Mouse (Mus musculus): ENCODE results near the gene Vps39. TPM values are rescaled to one million over a fixed set of nuclear protein-coding genes. Genes with fewer than 3 reads are reported as not detected.

The Vps39 gene
- polyA plus RNA-seq, 1 experiment from 2014 or later: 27.6 TPM

- Histone ChIP-seq H3K9ac (no peak within 1 kb of the TSS), H3K4me1 (no peaks in the 10 kb centered on the region), H3K36me3 (no peaks in the 10 kb centered on the region), H3K4me3 (no peak within 1 kb of the TSS), H3K4me2 (replicated peaks) (no peak within 1 kb of the TSS), H3K9me3 (no peaks in the 10 kb centered on the region), H3K27me3 (no peaks in the 10 kb centered on the region), H3K27ac (no peak within 1 kb of the TSS)
- ATAC-seq (ENCODE audit: low FRiP score, low read depth): no peak
- 71% methylated on average over 5 of the region's 5 CpGs for WGBS
Measured at GRCm38 (mm10) chr2:120288995-120289394, 63.9 kb downstream of the Vps39 start, which contains the start of gene Pla2g4d. TSS of gene Pla2g4d (minus strand) at chr2:120289197.

- Histone ChIP-seq H3K27ac (no peak overlapping the region), H3K9me3 (no peaks in the 10 kb centered on the region), H3K27me3 (no peaks in the 10 kb centered on the region), H3K4me1 (0 out of 2 replicates have a peak, but pooled peaks cover under 1% of the 10 kb centered on the region), H3K4me3 (no peak overlapping the region), H3K9ac (no peak overlapping the region), H3K4me2 (replicated peaks) (no peak overlapping the region), H3K36me3 (no peaks in the 10 kb centered on the region)
- WGBS: 84% methylated on average over 3 of the region's 3 CpGs
- no peak for ATAC-seq (ENCODE audit: low FRiP score, low read depth)
Measured at GRCm38 (mm10) chr2:120288401-120288800, 64.5 kb downstream of the Vps39 start.

- Histone ChIP-seq H3K36me3 (no peaks in the 10 kb centered on the region), H3K9me3 (no peaks in the 10 kb centered on the region), H3K4me2 (replicated peaks) (no peak overlapping the region), H3K27ac (no peak overlapping the region), H3K4me3 (no peak overlapping the region), H3K4me1 (peaks cover 5% of the 10 kb centered on the region; the same call in 1 of the 2 replicates), H3K27me3 (no peaks in the 10 kb centered on the region), H3K9ac (no peak overlapping the region)
- WGBS: 79% methylated on average over 4 of the region's 4 CpGs
- ATAC-seq (ENCODE audit: low FRiP score, low read depth): no peak
Measured at GRCm38 (mm10) chr2:120285639-120286038, 67.3 kb downstream of the Vps39 start.

GRCm38 (mm10) chr2:120284705-120285104, 68.2 kb downstream of the Vps39 start:
- Histone ChIP-seq H3K27ac (no peak overlapping the region), H3K4me3 (no peak overlapping the region), H3K4me2 (replicated peaks) (no peak overlapping the region), H3K9me3 (no peaks in the 10 kb centered on the region), H3K27me3 (no peaks in the 10 kb centered on the region), H3K9ac (no peak overlapping the region), H3K36me3 (no peaks in the 10 kb centered on the region), H3K4me1 (peaks cover 5% of the 10 kb centered on the region; the same call in 1 of the 2 replicates)
- ATAC-seq (ENCODE audit: low FRiP score, low read depth): no peak

DNA sequence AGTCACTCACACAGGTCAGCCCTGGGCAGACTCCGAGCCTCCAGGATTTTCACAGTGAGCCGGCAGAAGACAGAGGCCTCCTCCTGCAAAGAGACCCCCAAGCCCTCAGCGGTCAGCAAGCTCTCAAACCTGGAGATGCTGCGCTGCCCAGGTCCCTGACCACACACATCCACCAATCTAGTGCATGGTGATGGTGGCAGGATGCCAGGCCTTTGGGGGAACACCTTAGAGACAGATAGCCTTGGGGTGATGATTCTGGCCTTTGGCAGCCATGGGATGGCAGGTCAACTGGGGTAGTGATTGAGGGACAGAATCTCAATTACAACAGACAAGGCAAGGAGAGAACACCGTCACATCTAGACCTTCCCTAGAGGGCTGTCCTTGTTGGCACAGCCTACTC, 68.8 kb downstream of the Vps39 start:
- Histone ChIP-seq H3K4me1 (peaks cover 5% of the 10 kb centered on the region; the same call in 1 of the 2 replicates), H3K27me3 (no peaks in the 10 kb centered on the region), H3K4me2 (replicated peaks) (no peak overlapping the region), H3K9ac (no peak overlapping the region), H3K4me3 (no peak overlapping the region), H3K27ac (no peak overlapping the region), H3K9me3 (no peaks in the 10 kb centered on the region), H3K36me3 (no peaks in the 10 kb centered on the region)
- 81% methylated on average over 5 of the region's 5 CpGs for WGBS
- ATAC-seq (ENCODE audit: low FRiP score, low read depth): no peak

DNA sequence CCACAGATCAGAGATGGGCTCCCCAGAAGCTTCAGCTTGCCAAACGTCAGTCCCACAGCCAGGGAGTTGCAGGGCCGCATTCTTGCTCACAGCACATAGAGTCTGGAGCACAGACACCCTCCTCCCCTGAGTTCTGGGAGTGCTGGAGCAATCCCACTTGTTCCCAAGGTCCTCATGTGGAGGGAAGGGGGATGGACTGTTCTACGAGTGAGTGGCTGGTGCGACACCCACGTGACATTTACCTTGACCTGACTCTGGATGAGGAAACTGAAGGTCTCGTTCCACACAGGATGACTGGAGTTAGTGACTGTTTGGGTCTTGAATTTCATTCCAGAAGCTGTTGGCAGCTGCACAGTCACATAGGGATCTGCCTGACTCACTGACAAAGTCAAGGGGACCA, 69.4 kb downstream of the Vps39 start:
- no peak for ATAC-seq (ENCODE audit: low FRiP score, low read depth)
- Histone ChIP-seq H3K27me3 (no peaks in the 10 kb centered on the region), H3K4me3 (no peak overlapping the region), H3K36me3 (no peaks in the 10 kb centered on the region), H3K4me2 (replicated peaks) (no peak overlapping the region), H3K9ac (no peak overlapping the region), H3K9me3 (no peaks in the 10 kb centered on the region), H3K27ac (no peak overlapping the region), H3K4me1 (peaks cover 5% of the 10 kb centered on the region; the same call in 1 of the 2 replicates)
- WGBS: 48% methylated on average over 6 of the region's 6 CpGs

- no peak overlapping the region for H3K4me3 ChIP-seq
- no peak for ATAC-seq (ENCODE audit: low FRiP score, low read depth)
- H3K9me3 ChIP-seq: no peaks in the 10 kb centered on the region
- no peaks in the 10 kb centered on the region for H3K27me3 ChIP-seq
- 49% methylated on average over 3 of the region's 3 CpGs for WGBS
- peaks cover 5% of the 10 kb centered on the region; the same call in 1 of the 2 replicates for H3K4me1 ChIP-seq
- no peak overlapping the region for H3K9ac ChIP-seq
- H3K27ac ChIP-seq: no peak overlapping the region
- H3K4me2 ChIP-seq (replicated peaks): no peak overlapping the region
- no peaks in the 10 kb centered on the region for H3K36me3 ChIP-seq
Measured at GRCm38 (mm10) chr2:120281221-120281620, 71.7 kb downstream of the Vps39 start.

- H3K4me2 ChIP-seq (replicated peaks): no peak overlapping the region
- H3K9me3 ChIP-seq: no peaks in the 10 kb centered on the region
- H3K4me3 ChIP-seq: no peak overlapping the region
- WGBS: 14% methylated on average over 8 of the region's 8 CpGs
- H3K27me3 ChIP-seq: no peaks in the 10 kb centered on the region
- H3K4me1 ChIP-seq: peaks cover 5% of the 10 kb centered on the region; the same call in 1 of the 2 replicates
- no peaks in the 10 kb centered on the region for H3K36me3 ChIP-seq
- H3K9ac ChIP-seq: no peak overlapping the region
- H3K27ac ChIP-seq: no peak overlapping the region
- ATAC-seq (ENCODE audit: low FRiP score, low read depth): no peak
Measured at GRCm38 (mm10) chr2:120279961-120280360, 73.0 kb downstream of the Vps39 start.

DNA sequence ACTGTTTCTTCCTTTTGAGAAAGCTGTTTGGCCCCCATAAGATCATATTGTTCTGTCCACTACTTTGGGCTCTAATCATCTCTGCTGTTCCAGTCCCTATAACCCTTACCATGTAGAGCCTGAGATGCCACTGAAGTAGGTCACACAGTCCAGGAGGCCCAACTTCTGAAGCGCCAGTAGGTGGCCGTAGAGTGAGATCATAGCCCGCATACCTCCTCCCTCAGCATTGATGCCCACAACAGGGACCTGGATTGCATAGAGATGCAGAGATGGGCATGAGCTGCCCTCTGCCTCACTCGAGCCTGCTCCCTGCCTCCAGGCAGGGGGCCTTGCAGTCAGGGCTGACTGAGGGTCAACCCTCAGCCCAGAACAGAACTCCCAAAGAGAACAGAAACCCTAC, 76.0 kb downstream of the Vps39 start:
- ATAC-seq (ENCODE audit: low FRiP score, low read depth): no peak
- H3K36me3 ChIP-seq: no peaks in the 10 kb centered on the region
- H3K4me3 ChIP-seq: no peak overlapping the region
- H3K9me3 ChIP-seq: no peaks in the 10 kb centered on the region
- H3K4me2 ChIP-seq (replicated peaks): no peak overlapping the region
- no peak overlapping the region for H3K9ac ChIP-seq
- no peak overlapping the region for H3K27ac ChIP-seq
- H3K4me1 ChIP-seq: no peaks in the 10 kb centered on the region
- 73% methylated on average over 4 of the region's 4 CpGs for WGBS
- H3K27me3 ChIP-seq: no peaks in the 10 kb centered on the region

DNA sequence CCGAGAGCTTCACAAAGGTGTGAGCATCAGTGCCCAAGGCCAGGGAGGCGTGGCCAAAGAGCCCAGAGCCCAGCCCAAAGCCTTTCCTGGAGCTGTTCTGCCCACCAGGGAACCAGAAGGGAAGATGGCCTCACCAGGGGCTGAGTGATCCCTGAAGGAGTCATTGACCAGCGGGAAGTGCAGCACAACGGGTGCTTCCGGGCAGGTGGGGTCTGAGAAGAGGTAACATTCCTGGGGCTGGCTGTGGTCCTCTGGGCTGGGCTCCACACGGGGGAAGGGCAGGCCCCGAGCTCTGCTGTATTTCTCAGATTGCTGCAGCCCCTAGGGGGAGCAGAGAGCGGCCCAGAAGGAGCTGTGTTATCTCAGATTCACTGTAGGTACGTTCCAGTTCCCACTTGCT, 84.3 kb downstream of the Vps39 start:
- peak; percentile 40; the same call in 1 of the 2 replicates for ATAC-seq (ENCODE audit: low FRiP score, low read depth)
- Histone ChIP-seq H3K27ac (no peak overlapping the region), H3K36me3 (no peaks in the 10 kb centered on the region), H3K4me3 (peak overlapping the region; percentile 5), H3K27me3 (0 out of 2 replicates have a peak, but pooled peaks cover 5% of the 10 kb centered on the region), H3K4me2 (replicated peaks) (peak overlapping the region; percentile 43), H3K9me3 (no peaks in the 10 kb centered on the region), H3K9ac (no peak overlapping the region), H3K4me1 (0 out of 2 replicates have a peak, but pooled peaks cover 4% of the 10 kb centered on the region)
- WGBS: 4% methylated on average over 9 of the region's 9 CpGs

Other genes starting within 250 kb of the Vps39 start
- gene Ehd4, start 198.5 kb downstream of the Vps39 start, polyA plus RNA-seq (2015; fragmentation: Nextera tagmentation; extraction: Ambion mirVana): 40.4 and 47.4 TPM in 2 replicates
- gene Pla2g4e, start 107.8 kb downstream of the Vps39 start, polyA plus RNA-seq (2015; fragmentation: Nextera tagmentation; extraction: Ambion mirVana): 0.10 and 0.19 TPM in 2 replicates
- 0.06 and 0.19 TPM in 2 replicates for gene Pla2g4d, start 63.9 kb downstream of the Vps39 start, polyA plus RNA-seq (2015; fragmentation: Nextera tagmentation; extraction: Ambion mirVana)
- gene Pla2g4f, start 39.0 kb downstream of the Vps39 start, polyA plus RNA-seq (2015; fragmentation: Nextera tagmentation; extraction: Ambion mirVana): 0.64 and 0.75 TPM in 2 replicates
- 9.1 and 9.2 TPM in 2 replicates for gene Ganc, start 50.8 kb upstream of the Vps39 start, polyA plus RNA-seq (2015; fragmentation: Nextera tagmentation; extraction: Ambion mirVana)
- 8.9 and 13.0 TPM in 2 replicates for gene Tmem87a, start 51.0 kb upstream of the Vps39 start, polyA plus RNA-seq (2015; fragmentation: Nextera tagmentation; extraction: Ambion mirVana)
- gene Capn3, start 102.9 kb upstream of the Vps39 start, polyA plus RNA-seq (2015; fragmentation: Nextera tagmentation; extraction: Ambion mirVana): 2.7 and 3.7 TPM in 2 replicates
- gene Zfp106, start 210.7 kb upstream of the Vps39 start, polyA plus RNA-seq (2015; fragmentation: Nextera tagmentation; extraction: Ambion mirVana): 50.4 and 54.9 TPM in 2 replicates
- gene Snap23, start 214.5 kb upstream of the Vps39 start, polyA plus RNA-seq (2015; fragmentation: Nextera tagmentation; extraction: Ambion mirVana): 56.0 and 58.8 TPM in 2 replicates